Mouse (Mus musculus) T-cell, adult 2 months (primary cell): ENCODE results near the gene Agap1.

Source experiments
- DNase-seq: peaks from one replicate; pipeline ENCODE4 v3.0.0; 2022; ENCODE audit warnings: low spot score

The Agap1 gene

DNA sequence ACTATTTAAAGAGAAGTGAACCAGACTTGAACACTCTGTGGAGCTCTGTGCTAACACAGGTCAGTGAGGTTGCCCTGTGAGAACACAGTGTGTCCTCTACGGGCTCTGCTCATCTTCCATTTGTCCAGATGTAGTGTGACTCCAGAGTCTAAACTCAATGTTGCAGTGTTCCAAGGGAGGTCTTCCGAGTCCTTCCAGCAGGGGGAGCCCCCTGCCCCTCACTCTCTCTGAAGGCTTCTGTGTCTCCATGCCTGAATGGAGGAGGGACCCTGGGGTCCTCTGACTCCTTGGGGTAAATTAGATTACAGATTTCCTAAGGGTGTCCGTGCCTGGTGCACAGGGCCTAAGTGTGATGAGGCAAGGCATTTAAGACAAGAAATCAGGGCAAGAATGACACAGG, 302.9 kb downstream of the Agap1 start:
- DNase-seq = no peak

DNA sequence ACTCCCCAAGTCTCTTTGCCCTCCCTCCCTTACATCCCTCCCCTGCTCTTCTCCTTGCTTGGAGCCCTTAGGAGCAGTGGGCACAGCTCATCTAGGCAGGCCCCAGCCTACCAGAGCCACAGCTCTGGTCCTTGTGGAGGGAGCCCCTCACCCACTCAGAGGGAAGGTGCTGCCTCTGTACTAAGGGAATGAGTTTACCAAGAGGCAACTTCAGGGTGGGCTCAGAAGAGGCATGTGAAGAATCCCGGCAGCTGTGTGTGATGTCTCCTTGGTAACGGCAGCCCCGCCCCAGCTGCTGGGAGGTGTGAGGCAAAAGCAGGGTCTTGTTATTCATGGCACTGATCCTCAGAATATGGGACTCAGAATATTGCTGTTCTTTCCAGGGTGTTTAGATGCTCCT, 309.3 kb downstream of the Agap1 start:
- no peak for DNase-seq

DNA sequence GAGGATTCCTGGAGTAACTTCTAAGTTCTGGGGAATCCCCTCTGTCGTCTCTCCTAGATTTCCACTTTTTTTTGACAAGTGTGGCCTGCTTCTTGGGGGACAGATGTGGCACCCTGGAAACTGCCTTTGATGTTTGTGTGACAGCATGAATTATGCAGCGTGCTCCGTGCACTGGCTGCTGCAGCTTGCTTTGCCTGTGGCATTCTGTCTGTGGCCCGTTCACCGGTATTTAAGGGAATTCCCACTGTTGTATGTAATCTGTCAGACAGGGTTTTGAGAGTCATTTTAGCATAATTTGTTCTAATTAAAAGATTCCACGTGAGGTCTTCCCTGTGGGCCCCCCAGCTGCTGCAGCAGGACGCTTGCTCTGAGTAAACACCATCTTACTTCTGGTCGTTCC, 312.3 kb downstream of the Agap1 start:
- DNase-seq = no peak

DNA sequence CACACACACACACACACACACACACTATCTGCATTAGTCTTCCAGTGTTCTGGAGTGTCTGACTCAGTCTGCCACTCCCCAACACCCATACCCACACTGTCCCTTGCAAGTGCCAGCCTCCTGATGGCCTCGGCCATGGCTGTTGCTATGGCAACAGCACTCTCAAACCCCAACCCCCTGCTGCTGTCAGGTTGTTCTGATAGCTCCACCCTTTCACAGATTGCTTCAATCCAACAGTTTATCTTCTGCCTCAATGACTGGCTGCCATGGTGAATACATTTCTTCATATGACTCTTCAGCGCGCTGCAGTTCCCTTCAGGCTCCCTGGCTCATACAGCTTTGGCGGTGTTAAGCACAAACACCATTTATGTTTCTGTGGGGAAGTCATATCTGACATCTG, 315.0 kb downstream of the Agap1 start:
- DNase-seq = no peak

DNA sequence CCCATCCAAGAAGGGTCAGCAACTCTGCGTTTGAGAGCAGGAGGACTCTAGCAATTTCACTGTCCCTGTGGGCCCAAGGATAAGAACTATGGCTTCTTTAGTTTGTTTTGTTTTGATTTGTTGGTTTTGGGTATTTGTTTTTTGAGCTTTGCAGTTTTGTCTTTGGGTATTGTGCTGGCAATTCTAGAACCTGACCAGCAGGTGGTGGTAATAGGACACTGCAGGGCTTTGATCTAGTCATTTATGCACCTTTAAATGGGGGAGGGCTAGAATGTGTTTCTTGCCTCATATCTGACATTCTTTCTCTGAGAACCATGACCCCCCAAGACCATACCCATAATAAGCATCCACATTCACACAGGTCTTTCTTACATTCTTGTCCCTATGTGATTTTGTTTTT, 315.7 kb downstream of the Agap1 start:
- DNase-seq = no peak

GRCm38 (mm10) chr1:89775750-89776149, 321.1 kb downstream of the Agap1 start:
- no peak for DNase-seq

GRCm38 (mm10) chr1:89780675-89781074, 326.1 kb downstream of the Agap1 start:
- no peak for DNase-seq

- DNase-seq = no peak
Measured at GRCm38 (mm10) chr1:89781861-89782260, 327.3 kb downstream of the Agap1 start.

- DNase-seq = no peak
Measured at GRCm38 (mm10) chr1:89786793-89787192, 332.2 kb downstream of the Agap1 start.

GRCm38 (mm10) chr1:89798724-89799123, 344.1 kb downstream of the Agap1 start:
- DNase-seq = no peak

GRCm38 (mm10) chr1:89801506-89801905, 346.9 kb downstream of the Agap1 start:
- no peak for DNase-seq

- DNase-seq = no peak
Measured at GRCm38 (mm10) chr1:89804981-89805380, 350.4 kb downstream of the Agap1 start.

DNA sequence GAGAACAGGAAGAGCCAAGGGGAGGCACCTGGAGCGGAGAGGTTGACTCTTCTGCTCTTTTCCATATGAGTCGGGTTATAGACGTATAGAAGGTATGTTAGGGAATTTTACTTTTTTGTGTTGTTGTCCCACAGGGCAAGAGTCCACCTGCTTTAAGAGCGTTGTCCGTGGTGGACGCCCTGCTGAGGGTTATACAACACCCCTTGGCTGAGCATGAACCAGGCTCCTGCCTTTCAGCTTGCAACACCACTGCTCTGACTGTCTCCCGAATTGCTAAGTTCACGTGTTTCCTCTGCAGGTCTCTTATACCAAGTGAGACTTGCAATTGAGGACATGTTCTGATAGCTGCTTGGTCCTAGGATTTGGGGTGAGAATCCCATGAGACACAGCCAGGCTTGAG, 358.2 kb downstream of the Agap1 start:
- DNase-seq = no peak

DNA sequence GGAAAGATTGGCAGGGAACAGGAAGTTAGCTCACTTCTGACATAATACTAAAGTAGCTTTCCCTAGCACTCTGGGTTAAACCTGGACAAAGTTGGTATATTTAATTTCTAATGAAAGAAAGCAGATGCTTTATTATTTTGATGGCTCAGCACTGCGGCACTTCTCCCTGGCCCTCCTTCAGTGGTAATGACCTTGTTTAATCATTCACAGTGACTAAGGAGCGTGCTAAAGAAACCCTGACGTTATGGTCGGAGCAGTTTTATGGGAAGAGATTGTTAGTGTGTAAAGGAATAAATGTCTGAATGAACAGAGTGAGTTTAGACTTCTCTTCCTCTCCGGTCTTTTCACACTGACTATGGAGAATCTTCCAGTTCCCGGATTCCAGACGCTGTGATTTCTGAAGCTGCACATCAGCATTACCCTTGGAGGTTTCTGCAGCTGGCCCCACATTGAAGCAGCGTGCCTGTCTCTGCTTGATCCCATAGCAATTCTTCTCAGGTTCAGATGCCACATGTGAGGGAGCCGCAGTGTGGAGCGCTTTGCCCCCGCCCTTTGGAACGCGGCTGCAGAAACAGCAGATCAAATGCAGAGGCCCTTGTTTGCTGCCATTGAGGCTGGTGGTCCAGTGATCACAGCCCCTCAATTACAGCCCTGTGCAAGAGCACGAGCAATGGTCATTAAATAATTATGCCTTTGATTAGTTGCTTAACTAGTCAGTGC, 362.0 kb downstream of the Agap1 start:
- DNase-seq = no peak

DNA sequence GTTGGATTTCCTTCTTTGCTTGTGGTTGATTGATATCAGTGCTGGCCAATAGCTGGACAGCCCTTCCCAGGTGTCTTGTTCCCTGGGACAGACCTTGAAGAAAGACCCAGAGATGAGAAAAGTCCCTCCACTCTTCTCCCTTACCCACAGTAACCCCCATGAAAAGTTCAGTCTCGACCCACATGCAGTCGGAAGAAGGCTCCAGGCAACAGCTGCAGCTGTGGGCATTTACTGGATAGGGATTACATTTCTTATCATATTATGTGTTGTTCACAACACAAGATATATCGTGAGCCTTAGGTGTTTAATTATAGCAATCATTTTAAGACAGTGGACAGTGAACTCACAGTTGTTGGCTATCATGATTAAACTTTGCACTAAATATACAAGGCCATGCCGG, 367.2 kb downstream of the Agap1 start:
- no peak for DNase-seq

DNA sequence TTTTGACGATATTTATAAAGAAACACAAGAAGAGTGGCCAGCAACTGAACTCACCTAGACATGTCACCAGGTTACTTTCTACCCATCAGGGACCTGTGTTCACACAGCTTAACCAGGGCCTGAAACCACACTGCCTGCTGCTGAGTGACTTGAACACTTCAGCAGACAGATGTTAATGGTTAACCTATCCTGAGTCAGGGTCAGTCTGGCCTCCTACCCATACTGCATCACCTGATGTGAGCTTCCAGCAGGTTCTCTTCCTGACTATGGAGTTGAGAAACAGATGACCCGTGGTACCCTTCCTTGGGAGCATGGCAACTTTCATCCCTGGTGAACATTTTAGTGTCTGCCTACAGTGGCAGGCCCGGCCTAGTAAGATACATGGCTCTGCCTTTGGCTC, 367.8 kb downstream of the Agap1 start:
- DNase-seq = no peak

DNA sequence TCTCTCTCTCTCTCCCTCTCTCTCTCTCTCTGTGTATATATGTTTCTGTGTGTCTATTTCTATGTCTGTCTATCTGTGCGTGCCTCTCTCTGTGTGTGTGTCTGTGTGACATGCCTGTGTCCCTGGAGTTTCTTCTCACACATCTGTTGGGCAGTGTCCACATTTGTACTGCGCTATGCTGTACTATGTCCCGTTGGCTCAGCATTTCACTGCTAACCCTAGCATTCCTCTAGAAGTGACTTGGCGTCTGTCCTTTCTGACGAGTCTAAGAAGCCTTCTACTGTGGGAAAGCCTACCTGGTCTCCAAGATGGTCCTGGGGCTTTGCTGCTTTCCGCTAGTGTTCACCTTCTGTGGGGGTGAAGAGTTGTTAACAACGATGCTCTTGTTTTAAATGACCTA, 368.4 kb downstream of the Agap1 start:
- no peak for DNase-seq

DNA sequence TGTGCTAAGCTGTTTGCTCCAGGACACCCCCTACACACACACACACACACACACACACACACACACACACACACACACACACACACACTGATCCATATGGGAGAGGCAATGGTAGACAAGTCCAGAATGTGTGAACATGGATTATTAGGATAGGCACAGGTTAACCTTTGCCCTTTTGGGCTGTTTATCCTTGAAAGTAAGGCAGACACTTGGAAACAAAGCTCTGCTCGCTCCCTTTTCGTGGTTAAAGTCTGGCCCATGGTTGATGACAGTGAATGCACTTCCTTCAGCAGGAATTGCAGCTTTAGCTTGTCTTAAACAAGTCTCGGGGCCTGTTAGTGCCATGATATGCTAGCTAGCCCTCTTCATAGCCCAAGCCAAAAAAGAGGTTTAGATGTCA, 372.4 kb downstream of the Agap1 start:
- no peak for DNase-seq

GRCm38 (mm10) chr1:89831095-89831494, 376.5 kb downstream of the Agap1 start:
- no peak for DNase-seq

DNA sequence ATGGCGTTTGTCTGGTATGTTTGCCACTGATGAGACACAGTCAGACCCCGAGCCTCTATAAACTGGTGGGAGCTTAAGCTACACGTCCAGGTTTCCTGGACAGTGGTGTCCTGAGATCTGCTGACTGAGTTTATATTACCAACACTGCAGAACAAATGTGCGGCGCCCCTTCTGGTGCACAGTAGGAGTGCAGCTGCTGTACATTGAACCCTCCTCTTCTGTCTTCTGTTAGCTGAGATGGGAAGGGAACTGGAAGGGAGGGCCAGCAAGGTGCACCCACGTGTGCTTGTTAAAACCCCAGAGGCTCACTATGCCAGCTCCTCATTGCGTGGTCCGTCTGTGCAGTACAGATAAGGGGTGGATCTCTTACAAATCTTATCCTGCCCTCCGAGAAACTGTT, 389.5 kb downstream of the Agap1 start:
- DNase-seq = no peak

DNA sequence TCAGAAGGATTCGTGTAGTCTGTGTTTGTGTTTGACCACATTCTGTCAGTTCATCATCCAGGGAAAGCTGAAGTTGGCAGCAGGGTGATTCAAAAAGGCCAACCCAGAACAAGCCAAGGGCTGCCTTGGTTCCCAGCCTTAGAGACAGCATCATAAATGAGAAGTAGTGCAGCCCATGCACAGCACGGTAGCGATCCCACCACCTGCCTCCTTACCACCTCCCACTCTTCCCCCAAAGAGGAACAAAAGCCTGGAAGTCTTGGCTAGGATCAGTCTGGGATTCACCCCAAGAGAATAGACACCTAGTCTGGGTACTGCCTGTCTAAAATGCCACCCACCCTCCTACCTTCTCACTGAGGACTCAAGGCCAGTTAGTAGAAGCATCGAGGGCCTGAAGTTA, 390.9 kb downstream of the Agap1 start:
- DNase-seq = no peak

DNA sequence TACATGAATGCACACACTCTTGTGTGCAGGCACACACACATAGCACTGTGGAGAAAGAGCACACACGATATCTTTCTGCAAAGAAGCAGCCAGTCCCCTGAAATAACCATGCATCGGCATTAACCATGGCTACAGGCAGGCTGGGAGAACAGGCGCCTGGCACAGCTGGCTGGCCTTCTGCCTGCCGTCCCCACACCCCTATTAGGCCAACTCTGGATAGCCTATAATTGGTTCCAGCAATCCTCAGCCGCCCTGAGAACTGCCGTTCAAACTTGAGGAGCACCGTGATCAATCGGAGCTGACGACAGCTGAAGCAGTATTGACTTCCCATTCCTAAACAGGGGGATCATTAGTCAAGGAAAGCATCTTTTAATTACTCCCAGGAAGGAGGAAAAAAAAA, 391.5 kb downstream of the Agap1 start:
- no peak for DNase-seq

- DNase-seq = no peak
Measured at GRCm38 (mm10) chr1:89848356-89849039, 393.9 kb downstream of the Agap1 start.
